Mouse (Mus musculus): ENCODE results near the gene Ccdc163.
"Not testable (repeated sequence)": the region's sequence is repeated elsewhere in the genome, so short reads cannot be mapped to it uniquely, and the experiment has no call there.

Gene Ccdc163

DNA sequence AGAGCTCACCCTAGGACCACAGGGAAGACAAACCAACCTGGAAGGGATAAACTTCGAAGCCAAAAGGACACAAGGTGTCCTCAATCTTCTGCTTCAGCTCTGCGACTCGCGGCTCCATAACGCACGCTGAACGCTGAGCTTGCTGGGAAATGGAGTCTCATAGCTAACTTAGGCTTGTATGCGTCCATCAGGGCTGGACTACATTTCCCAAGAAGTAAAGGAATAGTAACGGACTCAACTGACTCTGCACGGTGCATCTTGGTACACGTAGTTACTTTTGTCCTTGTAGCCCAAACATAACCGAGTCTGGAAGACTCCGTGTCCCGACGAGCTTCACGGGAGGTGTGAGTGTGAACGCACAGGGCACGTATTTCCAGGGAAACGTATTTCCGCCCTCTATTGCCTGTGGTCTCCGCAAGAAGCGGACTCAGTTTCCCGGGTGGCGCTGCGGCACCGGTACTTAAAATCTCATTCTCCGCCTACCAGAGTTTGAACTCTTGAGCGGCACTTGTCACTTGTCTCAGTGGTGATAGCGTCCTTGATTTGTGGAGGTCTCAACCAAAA, at the start of gene Ccdc163, which contains the start of gene Mmachc:
Gene Ccdc163, plus strand, starts transcription at position 309 of the 564 bp plus-strand sequence.
Gene Mmachc, minus strand, starts transcription at position 206 of the 564 bp plus-strand sequence.
- DNase-seq (ENCODE audit: low spot score in 2 of 2) = peak; percentile 92 to 98

DNA sequence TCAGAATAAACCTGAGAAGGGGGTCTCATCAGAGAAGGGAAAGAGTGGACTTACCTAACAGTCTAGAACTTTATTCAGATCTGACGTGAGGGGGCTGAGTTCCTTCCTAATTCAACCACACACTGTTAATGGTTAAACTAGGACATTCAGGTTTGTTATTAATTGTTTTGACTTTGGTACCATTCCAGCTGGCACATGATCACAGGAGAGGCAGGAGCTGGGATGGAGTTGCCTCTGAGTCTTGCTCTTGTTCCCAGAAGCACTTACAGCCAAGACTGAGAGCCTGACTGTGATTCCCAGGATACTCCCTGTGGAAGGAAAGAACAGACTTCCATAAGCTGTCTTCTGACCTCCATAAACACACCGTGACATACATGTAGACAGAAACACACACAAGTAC, 48.8 kb upstream of the Ccdc163 start:
- no peak for DNase-seq (ENCODE audit: low spot score in 2 of 2)

DNA sequence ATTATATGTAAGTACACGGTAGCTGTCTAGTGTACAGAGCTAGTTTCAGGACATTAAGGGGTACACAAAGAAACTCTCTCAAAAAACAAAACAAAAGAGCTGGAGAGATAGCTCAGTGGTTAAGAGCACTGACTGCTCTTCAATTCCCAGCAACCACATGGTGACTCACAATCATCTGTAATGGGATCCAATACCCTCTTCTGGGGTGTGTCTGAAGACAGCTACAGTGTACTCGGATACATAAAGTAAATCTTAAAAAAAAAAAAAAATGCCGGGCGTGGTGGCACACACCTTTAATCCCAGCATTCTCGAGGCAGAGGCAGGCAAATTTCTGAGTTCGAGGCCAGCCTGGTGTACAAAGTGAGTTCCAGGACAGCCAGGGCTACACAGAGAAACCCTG, 48.4 kb upstream of the Ccdc163 start:
- not testable (repeated sequence) for DNase-seq (ENCODE audit: low spot score in 2 of 2)

DNA sequence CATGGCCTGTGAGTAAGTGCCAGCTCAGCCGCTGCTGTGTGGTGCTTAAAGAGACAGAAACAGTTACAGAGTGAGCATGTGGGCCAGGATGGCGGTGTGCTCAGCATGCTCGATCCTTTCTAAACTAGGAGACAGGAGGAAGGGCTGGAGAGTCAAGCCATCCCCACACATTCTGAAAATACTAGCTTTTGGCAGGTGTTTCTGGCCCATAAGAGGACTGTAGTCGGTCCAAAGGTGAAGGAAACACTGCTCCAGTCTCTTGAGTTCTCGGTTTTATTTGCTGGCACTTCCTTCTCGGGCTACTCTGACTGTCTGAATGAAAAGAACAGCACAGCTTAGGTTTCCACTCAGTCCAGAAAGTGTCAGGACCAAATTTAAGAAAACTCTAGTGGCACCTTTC, 47.5 kb upstream of the Ccdc163 start:
- no peak for DNase-seq (ENCODE audit: low spot score in 2 of 2)

DNA sequence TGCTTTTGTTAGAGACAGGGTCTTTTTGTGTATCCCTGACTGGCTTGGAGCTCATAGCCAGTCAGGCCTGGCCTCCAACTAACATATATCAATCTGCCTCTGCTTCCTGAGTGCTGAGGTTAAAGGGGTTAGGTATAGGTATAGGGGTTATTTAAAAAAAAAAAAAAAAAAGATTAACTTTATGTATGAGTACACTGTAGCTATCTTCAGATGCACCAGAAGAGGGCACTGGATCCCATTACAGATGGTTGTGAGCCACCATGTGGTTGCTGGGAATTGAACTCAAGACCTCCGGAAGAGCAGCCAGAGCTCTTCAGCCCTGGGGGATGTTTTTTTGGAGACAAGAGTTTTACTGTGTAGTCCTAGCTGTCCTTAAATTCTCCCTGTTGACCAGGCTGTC, 46.3 kb upstream of the Ccdc163 start:
- no peak for DNase-seq (ENCODE audit: low spot score in 2 of 2)

DNA sequence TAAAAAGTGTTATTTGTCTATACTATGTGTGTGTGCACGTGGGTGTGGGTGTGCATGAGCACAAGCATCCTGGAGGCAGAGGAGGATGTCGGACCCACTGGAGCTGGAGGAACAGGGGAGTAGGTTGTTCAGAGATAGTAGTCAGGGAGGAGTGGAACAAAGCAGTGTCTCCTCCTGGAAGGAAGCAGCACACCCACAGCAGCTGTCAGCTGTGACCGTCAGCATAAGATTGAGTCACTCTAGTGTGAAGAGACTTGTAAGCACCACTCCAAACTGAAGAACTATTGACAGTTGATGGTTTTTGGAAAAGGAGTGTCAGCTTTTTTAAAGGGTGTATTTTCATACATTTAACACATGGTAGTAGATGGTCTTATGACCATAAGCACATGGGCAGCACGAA, 41.7 kb upstream of the Ccdc163 start:
- DNase-seq (ENCODE audit: low spot score in 2 of 2) = no peak

DNA sequence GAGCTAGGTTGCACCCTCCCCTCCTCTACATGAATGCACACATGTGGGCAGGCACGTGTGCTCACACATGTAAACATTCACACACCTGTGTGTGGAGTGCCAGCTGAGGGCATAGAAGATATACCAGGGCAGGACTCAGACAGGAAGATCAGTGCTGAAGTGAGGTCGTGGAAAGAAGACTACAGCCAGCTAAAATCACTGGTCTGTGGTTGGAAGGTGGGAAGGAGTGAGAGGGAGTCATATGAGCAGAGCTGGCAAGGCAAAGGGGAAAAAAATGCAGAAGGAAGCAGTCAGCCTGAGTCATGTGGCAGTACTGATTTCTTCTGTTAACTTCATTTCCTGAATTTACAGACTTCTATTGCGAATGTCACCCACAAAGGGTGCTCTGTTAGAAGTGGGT, 40.2 kb upstream of the Ccdc163 start:
- DNase-seq (ENCODE audit: low spot score in 2 of 2) = no peak

DNA sequence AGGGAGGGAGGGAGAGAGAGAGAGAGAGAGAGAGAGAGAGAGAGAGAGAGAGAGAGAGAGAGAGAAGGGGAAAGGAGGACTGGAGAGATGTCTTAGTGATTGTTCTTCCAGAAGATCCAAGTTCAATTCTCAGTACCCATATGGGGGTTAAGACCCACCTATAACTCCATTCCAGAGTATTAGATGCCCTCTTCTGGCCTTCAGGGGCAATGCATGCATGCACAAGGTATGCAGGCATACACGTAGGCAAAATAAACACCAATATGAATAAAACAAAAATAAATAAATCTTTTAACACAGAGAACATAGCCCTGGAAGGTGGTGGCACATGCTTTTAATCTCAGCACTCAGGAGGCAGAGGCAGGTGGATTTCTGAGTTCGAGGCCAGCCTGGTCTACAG, 39.0 kb upstream of the Ccdc163 start:
- DNase-seq (ENCODE audit: low spot score in 2 of 2) = no peak

DNA sequence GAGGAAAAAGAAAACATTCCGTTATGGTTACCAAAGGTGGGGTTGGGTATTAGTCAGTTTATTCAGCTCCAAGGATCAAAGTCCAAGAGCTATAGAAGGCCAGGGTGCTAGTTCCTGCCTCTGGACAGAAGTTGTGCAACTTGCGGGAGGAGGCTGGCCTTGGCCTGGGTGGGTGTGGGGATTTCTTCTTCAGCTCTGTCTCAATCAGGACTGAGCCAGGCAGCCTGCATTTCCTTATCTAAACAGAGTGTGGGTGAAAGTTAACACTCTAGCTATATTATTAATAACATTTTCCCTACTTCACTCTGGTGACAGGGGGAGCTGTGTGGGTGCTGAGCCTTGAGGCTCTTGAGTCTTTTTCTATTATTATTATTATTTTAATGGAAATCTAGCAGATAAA, 35.5 kb upstream of the Ccdc163 start:
- DNase-seq (ENCODE audit: low spot score in 2 of 2) = no peak

DNA sequence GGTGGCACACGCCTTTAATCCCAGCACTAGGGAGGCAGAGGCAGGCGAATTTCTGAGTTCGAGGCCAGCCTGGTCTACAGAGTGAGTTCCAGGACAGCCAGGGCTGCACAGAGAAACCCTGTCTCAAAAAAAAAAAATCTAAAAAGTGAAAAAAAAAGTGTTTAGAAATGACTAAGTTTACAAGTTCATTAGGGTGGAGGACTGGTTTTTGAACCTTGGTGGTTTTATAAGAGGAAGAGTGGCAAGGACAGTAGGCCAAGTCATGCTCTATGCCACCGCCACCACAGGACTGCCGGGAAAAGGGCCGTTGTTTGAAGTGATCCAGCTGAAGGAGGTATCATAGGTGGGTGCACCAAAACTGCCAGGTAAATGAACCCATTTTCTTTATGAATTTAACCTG, 33.5 kb upstream of the Ccdc163 start:
- DNase-seq (ENCODE audit: low spot score in 2 of 2) = not testable (repeated sequence)

DNA sequence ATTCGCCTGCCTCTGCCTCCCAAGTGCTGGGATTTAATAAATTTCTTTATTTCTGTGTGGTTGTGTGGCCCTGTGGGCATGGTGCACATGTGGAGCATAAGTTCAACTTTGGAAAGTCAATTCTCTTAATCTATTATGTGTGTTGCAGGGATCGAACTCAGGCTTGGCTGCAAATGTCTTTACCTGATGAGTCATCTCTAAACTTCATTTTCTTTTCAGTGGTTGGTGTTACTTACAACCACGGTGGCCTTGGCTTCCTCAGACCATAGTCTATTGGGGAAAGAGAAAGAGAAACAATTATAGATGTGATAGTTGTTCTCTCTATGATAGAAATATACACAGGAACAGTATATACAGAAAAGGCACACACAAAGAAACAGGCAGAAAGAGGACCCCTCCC, 32.3 kb upstream of the Ccdc163 start:
- DNase-seq (ENCODE audit: low spot score in 2 of 2) = no peak

DNA sequence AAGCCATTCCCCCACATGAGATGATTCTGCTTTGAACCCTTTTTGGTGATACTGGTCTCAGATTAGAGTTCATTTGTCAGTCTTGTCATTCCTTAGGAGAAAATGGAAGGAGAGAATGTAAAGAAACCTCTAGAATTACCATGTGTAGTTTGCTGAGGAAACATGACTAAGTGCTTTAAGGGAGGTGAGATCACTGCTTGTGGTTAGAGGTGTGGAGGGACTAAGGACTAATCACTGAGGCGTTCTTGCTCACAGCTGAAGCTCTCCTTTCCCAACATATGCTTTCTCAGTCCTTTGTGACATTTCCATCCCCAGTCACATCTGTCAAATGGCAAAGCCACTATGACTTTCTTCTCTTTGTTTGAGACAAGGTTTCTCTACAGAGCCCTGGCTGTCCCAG, 30.5 kb upstream of the Ccdc163 start:
- no peak for DNase-seq (ENCODE audit: low spot score in 2 of 2)

DNA sequence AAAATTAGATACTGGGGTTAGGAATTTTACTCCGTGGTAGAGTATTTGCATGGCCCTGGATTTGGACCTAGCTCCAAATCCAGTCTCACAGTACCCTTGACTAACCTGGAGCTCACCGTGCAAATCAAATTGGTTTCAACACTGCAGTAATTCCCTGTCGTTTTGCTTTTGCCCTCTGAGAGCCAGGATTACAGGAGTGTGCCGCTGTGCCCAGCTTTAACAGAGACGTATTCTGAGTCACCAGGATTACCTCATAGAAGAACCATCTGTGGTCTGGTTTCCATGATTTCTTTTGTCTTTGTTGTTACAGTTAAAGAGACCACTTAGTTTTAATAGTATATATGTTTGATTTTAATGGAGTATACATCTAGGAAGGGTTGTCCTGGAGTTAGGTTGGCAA, 29.2 kb upstream of the Ccdc163 start:
- DNase-seq (ENCODE audit: low spot score in 2 of 2) = no peak

DNA sequence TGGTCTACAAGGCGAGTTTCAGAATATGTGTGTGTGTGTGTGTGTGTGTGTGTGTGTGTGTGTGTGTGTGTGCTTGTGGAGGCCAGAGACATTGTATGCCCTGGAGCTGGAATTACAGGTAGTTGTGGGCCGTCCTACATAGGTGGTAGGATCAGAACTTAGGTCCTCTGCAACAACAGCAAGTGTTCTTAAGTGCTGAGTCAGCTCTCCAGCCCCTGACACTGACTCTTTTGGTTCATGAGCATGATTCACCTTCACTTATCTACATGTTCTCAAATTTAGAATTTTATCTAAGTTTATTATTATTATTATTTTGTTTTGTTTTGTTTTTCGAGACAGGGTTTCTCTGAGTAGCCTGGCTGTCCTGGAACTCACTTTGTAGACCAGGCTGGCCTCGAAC, 27.8 kb upstream of the Ccdc163 start:
- not testable (repeated sequence) for DNase-seq (ENCODE audit: low spot score in 2 of 2)

DNA sequence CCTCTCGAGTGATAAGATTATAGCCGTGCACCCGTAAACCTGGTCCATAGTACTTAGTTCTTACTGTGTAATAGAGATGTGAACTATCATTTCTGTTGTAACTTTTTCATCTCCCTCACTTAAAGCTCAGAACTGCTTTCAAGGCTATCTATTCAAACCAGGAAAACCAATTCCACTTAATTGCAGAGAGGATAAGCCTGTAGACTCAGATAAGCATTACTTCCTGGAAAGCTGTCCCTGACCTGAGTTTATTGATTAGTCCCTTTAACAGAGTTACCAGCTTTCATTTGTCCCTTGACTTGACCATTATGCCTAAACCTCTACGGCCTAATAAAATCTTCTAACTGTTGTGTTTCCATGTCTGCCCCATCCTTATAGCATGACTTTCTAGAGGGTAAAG, 24.4 kb upstream of the Ccdc163 start:
- no peak for DNase-seq (ENCODE audit: low spot score in 2 of 2)

DNA sequence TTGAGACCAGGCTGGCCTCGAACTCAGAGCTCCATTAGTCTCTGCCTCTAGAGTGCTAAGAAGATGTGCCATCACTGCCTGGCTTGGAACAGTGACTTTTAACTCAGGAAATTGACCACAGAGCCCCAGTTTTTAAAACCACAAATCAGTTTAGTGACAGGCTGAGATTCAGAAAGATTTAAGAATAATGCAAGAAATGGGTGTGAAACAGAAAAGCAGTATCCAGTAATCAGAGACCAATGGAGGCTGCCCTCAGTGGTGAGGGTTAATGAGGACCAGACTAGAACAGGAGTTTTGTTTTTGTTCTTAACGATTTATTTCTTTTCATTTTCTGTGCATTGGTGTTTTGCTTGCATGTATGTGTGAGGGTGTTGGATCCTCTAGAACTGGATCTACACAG, 23.6 kb upstream of the Ccdc163 start:
- DNase-seq (ENCODE audit: low spot score in 2 of 2) = no peak

DNA sequence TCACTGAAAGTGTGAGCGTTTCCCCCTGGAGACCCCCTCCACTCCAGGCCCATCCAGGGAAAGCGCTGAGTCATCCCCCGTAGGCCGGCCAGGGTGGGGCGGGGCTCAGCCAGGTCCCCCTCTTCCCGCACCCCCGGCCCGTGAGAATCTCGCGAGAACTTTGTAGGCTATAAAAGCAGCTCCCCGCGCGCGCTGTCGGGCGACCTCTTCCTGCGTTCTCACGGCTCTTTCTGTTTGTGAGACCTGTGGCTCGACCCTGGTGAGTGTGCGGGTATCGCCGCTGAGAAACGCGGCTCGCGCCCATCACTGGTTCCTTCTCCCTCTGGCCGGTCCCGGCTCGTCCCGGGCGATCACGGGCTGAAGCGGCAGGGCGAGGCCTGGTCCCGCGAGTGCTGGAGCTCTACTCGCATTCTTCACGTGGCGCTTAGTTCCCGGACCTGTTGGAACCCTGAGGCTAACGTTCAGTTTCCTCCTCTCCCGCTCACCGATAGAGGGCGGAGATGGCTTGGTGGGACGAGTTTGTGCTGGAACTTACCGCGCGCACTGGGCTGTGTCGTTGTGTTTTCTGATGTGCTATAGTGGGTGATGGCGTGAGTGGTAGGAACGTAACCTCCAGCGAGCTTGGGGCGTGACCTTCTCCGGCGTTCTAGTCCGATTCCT, 22.8 kb upstream of the Ccdc163 start, which contains the start of gene Prdx1:
Gene Prdx1, plus strand, starts transcription at position 143 of the 660 bp plus-strand sequence.
- peak; percentile 87 to 92 for DNase-seq (ENCODE audit: low spot score in 2 of 2)

DNA sequence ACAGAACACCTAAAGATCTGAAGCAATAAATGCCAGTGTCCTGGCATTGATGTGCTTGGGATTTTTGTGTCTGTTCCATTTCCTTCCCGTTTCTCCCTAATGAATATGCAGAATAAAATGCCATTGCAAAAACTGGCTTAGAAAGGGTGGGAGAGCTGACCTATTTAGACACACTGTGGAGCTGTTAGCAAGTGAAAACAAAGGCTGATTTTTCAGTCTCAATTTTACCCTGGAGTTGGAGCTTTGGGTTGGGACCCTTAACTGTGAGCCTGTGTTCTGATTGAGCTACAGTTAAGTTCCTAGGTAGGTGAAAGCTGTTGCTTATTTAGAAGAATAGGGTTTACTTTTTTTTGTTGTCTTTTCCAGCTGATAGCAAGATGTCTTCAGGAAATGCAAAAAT, 21.3 kb upstream of the Ccdc163 start:
- no peak for DNase-seq (ENCODE audit: low spot score in 2 of 2)

DNA sequence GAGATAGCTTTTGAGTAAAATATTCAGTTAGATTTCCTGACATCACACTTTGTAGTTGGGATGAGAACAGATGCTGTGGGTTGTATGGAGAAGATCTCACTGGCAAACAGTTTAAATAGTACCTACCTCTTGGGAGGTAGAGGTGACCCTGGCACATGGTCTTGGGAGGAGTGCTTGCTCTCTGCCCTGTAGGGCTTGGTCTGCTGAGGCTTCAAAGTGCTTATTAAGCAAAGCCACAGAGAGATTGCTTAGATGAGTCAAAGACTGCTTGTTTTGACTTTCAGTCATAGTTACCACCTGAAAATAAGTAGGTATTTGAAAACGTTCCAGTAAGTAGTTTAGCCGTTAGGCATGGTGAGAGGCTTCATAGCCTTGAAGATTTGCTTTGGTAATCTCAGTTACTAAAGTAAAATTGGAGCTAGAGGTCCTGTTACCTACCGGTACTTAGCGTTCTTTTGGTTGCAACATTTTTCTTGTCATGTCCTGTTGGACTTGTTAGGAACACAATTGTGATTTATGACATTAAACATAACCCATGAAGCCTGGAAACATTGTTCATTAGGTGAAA, 18.9 kb upstream of the Ccdc163 start:
- no peak for DNase-seq (ENCODE audit: low spot score in 2 of 2)

DNA sequence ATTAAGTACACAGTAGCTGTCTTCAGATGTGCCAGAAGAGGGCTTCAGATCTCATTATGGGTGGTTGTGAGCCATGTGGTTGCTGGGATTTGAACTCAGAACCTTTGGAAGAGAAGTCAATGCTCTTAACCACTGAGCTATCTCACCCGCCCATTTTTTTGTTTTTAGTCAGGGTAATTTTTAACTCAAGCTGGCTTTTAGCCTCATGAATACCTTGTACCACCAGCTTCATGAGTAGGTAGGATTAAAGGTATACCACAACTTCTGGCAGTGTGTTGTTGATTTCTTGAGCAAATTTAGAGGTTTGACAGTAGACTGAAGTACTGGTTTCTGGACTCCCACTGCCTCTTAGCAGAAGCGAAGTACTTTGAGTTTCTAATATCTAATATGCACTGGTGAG, 16.2 kb upstream of the Ccdc163 start:
- no peak for DNase-seq (ENCODE audit: low spot score in 2 of 2)

DNA sequence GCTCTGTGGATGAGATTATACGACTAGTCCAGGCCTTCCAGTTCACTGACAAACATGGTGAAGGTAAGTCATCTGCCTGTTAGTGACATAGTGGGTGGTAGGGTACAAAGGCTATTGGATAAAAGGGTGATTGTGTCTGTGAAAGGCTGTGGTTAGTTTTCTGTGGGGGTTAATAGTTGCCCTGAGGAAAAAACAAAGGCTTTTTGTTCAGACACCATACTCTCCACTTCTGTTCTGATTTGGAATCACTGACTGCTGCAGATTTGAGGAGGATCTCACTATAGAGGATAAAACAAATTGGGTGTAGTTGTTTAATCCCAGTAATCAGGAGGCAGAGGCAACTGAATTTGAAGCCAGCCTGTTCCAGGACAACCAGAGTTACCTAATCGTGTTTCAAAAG, 14.5 kb upstream of the Ccdc163 start:
- DNase-seq (ENCODE audit: low spot score in 2 of 2) = no peak

DNA sequence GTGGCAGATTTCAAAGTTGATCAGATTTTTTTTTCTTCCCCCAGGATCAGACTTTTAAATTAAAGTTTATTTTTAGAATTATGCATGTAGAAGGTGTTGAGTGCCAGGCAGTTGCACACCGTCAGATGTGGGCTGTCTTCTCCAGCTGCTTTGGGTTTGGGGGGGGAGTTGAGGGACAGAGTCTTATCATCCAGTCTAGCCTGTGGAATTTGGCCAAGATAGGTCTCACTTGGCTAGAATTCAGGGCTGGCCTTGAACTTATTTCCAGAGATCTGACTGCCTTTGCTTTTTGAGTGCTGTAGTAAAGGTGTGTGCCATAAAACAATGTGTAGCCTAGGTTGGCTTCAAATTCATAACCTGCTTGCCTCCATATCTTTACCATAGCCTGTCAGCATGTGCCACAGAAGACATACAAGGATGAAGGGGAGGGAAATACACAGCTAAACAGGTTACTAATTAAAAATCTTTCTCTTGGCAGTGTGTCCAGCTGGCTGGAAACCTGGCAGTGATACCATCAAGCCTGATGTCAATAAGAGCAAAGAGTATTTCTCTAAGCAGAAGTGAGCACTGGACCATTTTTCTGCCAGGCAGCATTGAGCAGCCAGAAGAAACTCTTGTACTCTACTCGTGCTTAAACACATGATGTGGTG, 9.5 kb upstream of the Ccdc163 start:
- no peak for DNase-seq (ENCODE audit: low spot score in 2 of 2)

DNA sequence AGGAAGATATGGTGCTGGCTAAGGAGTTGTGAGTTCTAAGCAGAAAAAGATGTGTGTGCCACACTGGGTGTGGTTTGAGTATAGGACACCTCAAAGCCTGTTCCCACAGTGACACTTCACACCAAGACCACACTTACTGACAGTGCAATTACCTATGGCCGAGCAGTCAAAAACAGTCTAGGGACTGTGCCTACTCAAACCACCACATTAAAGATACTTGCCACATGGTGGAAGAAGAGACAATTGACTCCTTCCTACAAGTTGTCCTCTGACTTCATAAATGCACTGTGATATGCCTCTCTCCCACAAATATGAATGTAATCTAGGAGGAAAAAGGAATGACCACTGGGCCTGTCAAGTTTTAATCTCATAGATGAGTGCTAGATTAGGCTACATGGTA, 7.3 kb upstream of the Ccdc163 start:
- no peak for DNase-seq (ENCODE audit: low spot score in 2 of 2)
